Mouse (Mus musculus) kidney, embryonic 14.5 days (tissue): ENCODE measurements around the gene Foxn3. TPM values are rescaled to one million over a fixed set of nuclear protein-coding genes. Genes with fewer than 3 reads are reported as not detected.

Experiments
- ATAC-seq: fragments of 200-750 bp; cut with Nextera tagmentation; 2 replicates; pipeline ENCODE4 v1.8.0; 2017; ENCODE audit warnings: moderate number of reproducible peaks, mild to moderate bottlenecking, moderate TSS enrichment, moderate library complexity; ENCODE audit not compliant: low FRiP score, low TSS enrichment
- H3K27ac ChIP-seq: fragments of 300-500 bp; sonication (generic); 2 replicates; pipeline ENCODE4 v1.5.1; 2014; ENCODE audit warnings: low read depth, mild to moderate bottlenecking, low read length, moderate library complexity, mixed read lengths
- H3K27me3 ChIP-seq: fragments of 300-500 bp; sonication (generic); 2 replicates; pipeline ENCODE4 v1.6.1; 2014; ENCODE audit warnings: mild to moderate bottlenecking, low read length; ENCODE audit not compliant: control insufficient read depth, insufficient read depth
- H3K36me3 ChIP-seq: fragments of 300-500 bp; sonication (generic); 2 replicates; pipeline ENCODE4 v1.6.1; 2014; ENCODE audit warnings: low read length, mixed read lengths; ENCODE audit not compliant: control insufficient read depth, insufficient read depth
- H3K4me1 ChIP-seq: fragments of 300-500 bp; sonication (generic); 2 replicates; pipeline ENCODE4 v1.6.1; 2014; ENCODE audit warnings: low read length, mixed read lengths; ENCODE audit not compliant: control insufficient read depth, insufficient read depth
- H3K4me2 ChIP-seq: fragments of 300-500 bp; sonication (generic); replicated peaks from 2 replicates; pipeline ENCODE4 v1.6.1; 2014; ENCODE audit warnings: low read depth, mild to moderate bottlenecking, low read length
- H3K4me3 ChIP-seq: fragments of 300-500 bp; sonication (generic); 2 replicates; pipeline ENCODE4 v1.5.1; 2014; ENCODE audit warnings: mild to moderate bottlenecking, low read length
- H3K9ac ChIP-seq: fragments of 300-500 bp; sonication (generic); 2 replicates; pipeline ENCODE4 v1.6.1; 2014; ENCODE audit warnings: low read depth, mild to moderate bottlenecking, low read length, moderate library complexity
- H3K9me3 ChIP-seq: fragments of 300-500 bp; sonication (generic); 2 replicates; pipeline ENCODE4 v1.6.1; 2016; ENCODE audit warnings: low read length; ENCODE audit not compliant: control insufficient read depth
- WGBS: fragments of 180-500 bp; shearing (Covaris S2); extraction: QIAGEN DNeasy Blood & Tissue Kit; methylation state at CpG from one replicate; pipeline ENCODE4 v1.1.7; 2014; 5-methylcytosine and 5-hydroxymethylcytosine counted together
- polyA plus RNA-seq: library from polyadenylated mRNA; unstranded; fragments of >200 nt; fragmentation: Nextera tagmentation; extraction: Ambion mirVana; gene quantifications from 2 replicates; pipeline ENCODE4 v1.2.1, GENCODE M21; 2014

Foxn3 gene
- polyA plus RNA-seq, 1 experiment from 2014 or later: 70.2 TPM

GRCm38 (mm10) chr12:99540201-99540600 is 23.2 kb downstream of the Foxn3 start:
- Histone ChIP-seq H3K4me2 (no peak overlapping the region), H3K4me3 (no peak overlapping the region), H3K27me3 (no peaks in the 10 kb centered on the region), H3K36me3 (no peaks in the 10 kb centered on the region), H3K27ac (no peak overlapping the region), H3K4me1 (no peaks in the 10 kb centered on the region), H3K9me3 (peaks cover 9% of the 10 kb centered on the region), H3K9ac (no peak overlapping the region)
- 93% methylated on average over 4 of the region's 4 CpGs for WGBS
- no peak for ATAC-seq

DNA sequence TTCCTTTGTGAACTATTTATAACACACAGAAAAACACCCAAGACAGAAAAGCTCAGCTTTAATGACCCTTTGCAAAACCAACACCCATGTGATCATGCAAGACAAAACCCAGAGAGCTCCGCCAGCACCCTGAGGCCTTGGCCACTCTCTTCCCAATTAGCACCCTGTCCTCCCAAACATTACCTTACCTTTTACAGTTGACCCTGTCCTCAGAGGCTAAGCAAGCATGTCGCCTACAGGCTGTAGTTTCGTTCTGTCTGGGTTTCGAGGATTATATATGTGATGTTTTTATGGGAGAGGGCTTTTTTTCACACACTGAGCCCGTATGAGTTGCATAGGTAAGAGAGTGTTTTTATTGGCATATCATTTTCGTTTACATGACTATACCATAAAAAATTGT is 26.1 kb downstream of the Foxn3 start:
- no peak overlapping the region for H3K4me2 ChIP-seq
- 33% methylated on average over 6 of the region's 6 CpGs for WGBS
- no peak overlapping the region for H3K27ac ChIP-seq
- no peak for ATAC-seq
- no peaks in the 10 kb centered on the region for H3K4me1 ChIP-seq
- H3K9ac ChIP-seq: no peak overlapping the region
- no peak overlapping the region for H3K4me3 ChIP-seq
- no peaks in the 10 kb centered on the region for H3K27me3 ChIP-seq
- peaks cover 11% of the 10 kb centered on the region for H3K9me3 ChIP-seq
- H3K36me3 ChIP-seq: no peaks in the 10 kb centered on the region

DNA sequence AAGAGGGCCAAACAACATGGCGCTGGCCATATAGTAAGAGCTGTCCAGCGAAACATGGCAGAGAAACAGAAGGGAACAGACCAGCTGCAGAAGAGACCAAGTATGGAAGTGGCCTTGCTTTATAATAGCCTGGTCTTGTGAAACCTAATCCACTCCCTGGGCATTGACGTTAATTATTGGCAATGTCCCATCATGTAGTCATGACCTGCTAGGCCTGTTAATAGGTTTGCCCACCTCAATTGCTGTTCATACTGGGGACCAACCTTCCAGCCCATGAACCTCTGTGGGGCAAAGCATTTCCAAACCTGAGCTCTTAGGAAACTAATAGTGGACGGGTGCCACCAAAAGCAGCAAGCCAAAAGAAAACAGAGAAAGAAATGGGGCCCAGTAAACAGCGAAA is 27.0 kb downstream of the Foxn3 start:
- H3K36me3 ChIP-seq: no peaks in the 10 kb centered on the region
- H3K9ac ChIP-seq: no peak overlapping the region
- H3K27ac ChIP-seq: no peak overlapping the region
- 96% methylated on average over 5 of the region's 5 CpGs for WGBS
- no peaks in the 10 kb centered on the region for H3K27me3 ChIP-seq
- H3K4me2 ChIP-seq: no peak overlapping the region
- no peak overlapping the region for H3K4me3 ChIP-seq
- H3K9me3 ChIP-seq: peaks cover 11% of the 10 kb centered on the region
- H3K4me1 ChIP-seq: no peaks in the 10 kb centered on the region
- no peak for ATAC-seq

- Histone ChIP-seq H3K4me1 (peaks cover 16% of the 10 kb centered on the region), H3K9ac (no peak overlapping the region), H3K36me3 (no peaks in the 10 kb centered on the region), H3K4me3 (no peak overlapping the region), H3K27ac (no peak overlapping the region), H3K4me2 (no peak overlapping the region), H3K27me3 (no peaks in the 10 kb centered on the region), H3K9me3 (peaks cover 11% of the 10 kb centered on the region)
- no peak for ATAC-seq
- 91% methylated on average over 7 of the region's 7 CpGs for WGBS
Observed at GRCm38 (mm10) chr12:99532342-99532741, 31.0 kb downstream of the Foxn3 start.

DNA sequence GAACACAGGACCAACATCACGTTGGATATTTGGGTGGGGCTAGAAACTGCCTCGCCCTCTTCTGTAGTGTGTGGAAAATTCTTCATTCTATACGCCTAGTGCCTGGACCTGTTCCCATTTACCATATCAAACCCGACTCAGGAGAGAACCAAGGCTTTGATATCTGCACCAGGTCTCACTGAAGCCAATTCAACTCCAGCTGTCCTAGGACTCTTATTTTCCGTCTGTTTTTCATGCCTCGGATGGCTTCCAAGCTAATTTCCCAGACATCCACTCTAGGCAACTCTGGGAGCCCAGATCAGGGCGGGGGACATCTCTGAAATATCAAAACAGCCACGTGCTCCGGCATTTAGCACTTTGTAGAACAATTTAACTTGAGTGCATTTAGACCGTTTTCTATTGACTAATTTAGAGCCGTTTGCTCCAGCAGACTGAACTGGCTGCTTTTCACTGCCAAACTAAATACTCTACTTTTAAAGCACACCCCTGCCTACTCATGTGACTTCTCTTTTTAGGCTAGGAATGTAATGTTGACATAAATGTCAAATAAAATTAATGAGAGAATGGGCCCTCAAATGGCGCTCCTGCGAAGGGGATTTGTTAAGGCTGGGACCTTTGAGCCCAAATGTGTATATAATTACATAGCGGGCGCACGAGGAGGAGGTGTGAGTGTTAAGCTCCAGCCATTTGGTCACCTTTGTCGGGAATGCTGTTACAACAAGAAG is 33.5 kb downstream of the Foxn3 start:
- WGBS: 26% methylated on average over 17 of the region's 17 CpGs
- no peaks in the 10 kb centered on the region for H3K27me3 ChIP-seq
- peak; percentile 69 for ATAC-seq
- H3K4me3 ChIP-seq: no peak overlapping the region
- H3K36me3 ChIP-seq: no peaks in the 10 kb centered on the region
- peaks cover 26% of the 10 kb centered on the region for H3K4me1 ChIP-seq
- H3K27ac ChIP-seq: 0 out of 2 replicates have a peak overlapping the region, but pooled peaks have one; percentile 27
- H3K9ac ChIP-seq: no peak overlapping the region
- H3K9me3 ChIP-seq: 0 out of 2 replicates have a peak, but pooled peaks cover 2% of the 10 kb centered on the region
- H3K4me2 ChIP-seq: no peak overlapping the region

DNA sequence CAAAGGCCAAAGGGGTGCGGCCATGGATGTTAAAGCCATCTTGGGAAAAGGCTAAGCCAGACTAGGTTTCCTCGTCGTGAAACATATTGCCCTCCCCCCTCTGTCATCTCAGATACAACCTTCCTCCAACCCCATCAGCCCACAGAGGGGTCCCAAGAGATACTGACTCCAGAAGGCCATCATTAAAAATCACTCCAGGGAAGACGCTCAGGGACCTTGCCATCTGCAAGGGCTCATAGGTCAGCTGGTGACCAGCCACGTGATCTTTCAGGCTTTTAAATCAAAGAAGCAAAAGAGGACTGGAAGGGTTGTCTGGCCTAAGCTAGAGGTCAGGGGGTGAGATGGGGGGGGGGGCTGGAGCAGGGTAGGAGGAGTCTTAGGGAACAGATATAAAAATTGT is 34.4 kb downstream of the Foxn3 start:
- no peak for ATAC-seq
- Histone ChIP-seq H3K4me3 (no peak overlapping the region), H3K4me1 (peaks cover 26% of the 10 kb centered on the region), H3K4me2 (no peak overlapping the region), H3K9me3 (no peaks in the 10 kb centered on the region), H3K27me3 (no peaks in the 10 kb centered on the region), H3K9ac (no peak overlapping the region), H3K27ac (no peak overlapping the region), H3K36me3 (no peaks in the 10 kb centered on the region)
- WGBS: 35% methylated on average over 5 of the region's 5 CpGs

- Histone ChIP-seq H3K4me2 (no peak overlapping the region), H3K27me3 (no peaks in the 10 kb centered on the region), H3K9me3 (no peaks in the 10 kb centered on the region), H3K9ac (no peak overlapping the region), H3K4me3 (no peak overlapping the region), H3K4me1 (peaks cover 26% of the 10 kb centered on the region), H3K27ac (no peak overlapping the region), H3K36me3 (no peaks in the 10 kb centered on the region)
- WGBS: 80% methylated on average over 6 of the region's 6 CpGs
- no peak for ATAC-seq
Observed at GRCm38 (mm10) chr12:99527452-99527851, 35.9 kb downstream of the Foxn3 start.

DNA sequence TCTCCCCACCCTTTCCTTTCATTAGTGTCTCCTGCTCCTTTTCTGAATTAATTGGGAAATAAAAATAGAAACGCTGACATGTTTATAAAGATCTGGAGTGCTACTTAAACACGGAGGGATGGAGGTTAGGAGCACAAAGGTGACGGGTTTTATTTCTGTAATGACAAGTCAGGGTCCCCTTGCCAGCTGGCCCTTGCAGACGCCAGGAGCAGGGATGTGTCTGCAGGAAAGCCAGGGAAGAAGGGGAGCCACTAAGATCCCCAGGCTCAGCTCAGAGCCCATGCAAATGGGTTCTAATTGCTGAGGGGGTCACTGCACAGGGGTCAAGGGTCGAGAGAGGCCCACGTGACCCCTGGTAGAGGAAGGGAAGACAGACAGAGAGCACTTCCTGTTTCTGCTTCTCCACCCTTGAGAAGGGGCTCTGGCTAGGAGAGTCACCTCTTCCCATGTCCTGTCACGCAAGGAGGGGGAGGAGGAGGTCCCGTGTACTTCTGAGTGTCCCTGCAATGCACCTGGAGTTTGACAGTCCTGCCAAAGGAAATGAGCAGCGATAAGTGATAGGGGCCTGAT is 36.7 kb downstream of the Foxn3 start:
- Histone ChIP-seq H3K36me3 (no peaks in the 10 kb centered on the region), H3K27ac (no peak overlapping the region), H3K9ac (no peak overlapping the region), H3K4me2 (no peak overlapping the region), H3K9me3 (no peaks in the 10 kb centered on the region), H3K4me3 (no peak overlapping the region), H3K4me1 (peaks cover 26% of the 10 kb centered on the region), H3K27me3 (no peaks in the 10 kb centered on the region)
- WGBS: 17% methylated on average over 9 of the region's 9 CpGs
- no peak for ATAC-seq

- WGBS: 85% methylated on average over 2 of the region's 2 CpGs
- no peak overlapping the region for H3K4me3 ChIP-seq
Observed at GRCm38 (mm10) chr12:99522882-99523281, 40.5 kb downstream of the Foxn3 start.

More at GRCm38 (mm10) chr12:99522882-99523281, 40.5 kb downstream of the Foxn3 start:
- no peak overlapping the region for H3K9ac ChIP-seq
- H3K4me1 ChIP-seq: peaks cover 9% of the 10 kb centered on the region; the same call in 1 of the 2 replicates
- H3K27me3 ChIP-seq: no peaks in the 10 kb centered on the region
- H3K9me3 ChIP-seq: no peaks in the 10 kb centered on the region
- no peak overlapping the region for H3K4me2 ChIP-seq
- no peak overlapping the region for H3K27ac ChIP-seq
- no peak for ATAC-seq
- H3K36me3 ChIP-seq: no peaks in the 10 kb centered on the region
